In genomic region chr19:32389001-32389871, GRCm38 (mm10) we compare ENCODE assay signal across 8 mouse cellular contexts. TPM values are rescaled to one million over a fixed set of nuclear protein-coding genes. Genes with fewer than 3 reads are reported as not detected.
DNase-seq lines count a peak whose midpoint lies in the region; ATAC-seq lines count a peak whose summit lies in the region.

TSS of gene Sgms1 (minus strand) at chr19:32389714.

- H3K27ac ChIP-seq in hindbrain, embryonic 14.5 days: peak within 1 kb of the TSS; percentile 97

- peak; percentile 82 for DNase-seq in WW6 (ENCODE audit: low read depth, low spot score)
- peak; percentile 94 for DNase-seq in cerebellum, postnatal 36 days
- peak; percentile 92 for DNase-seq in frontal cortex, postnatal 36 days (ENCODE audit: low spot score in 2 of 2)
- peak; percentile 91 for DNase-seq in hindbrain, embryonic 14.5 days (ENCODE audit: low spot score)
- peak; percentile 83 for DNase-seq in left cerebral cortex, adult 11 months (ENCODE audit: low spot score)
- DNase-seq in lung, postnatal 36 days: peak; percentile 90
- DNase-seq in retina, postnatal 1 day: peak; percentile 96
- DNase-seq in thymus, postnatal 4 days: peak; percentile 85

- peak within 1 kb of the TSS; percentile 84 for H3K4me3 ChIP-seq in hindbrain, embryonic 14.5 days (replicated peaks; ENCODE audit: low read length)

- peaks cover 19% of the 10 kb centered on the region for H3K4me1 ChIP-seq in hindbrain, embryonic 14.5 days (replicated peaks; ENCODE audit: control insufficient read depth, insufficient read depth, low read length)

- ATAC-seq in hindbrain, embryonic 14.5 days (ENCODE audit: low FRiP score): peak; percentile 93

- under 1% methylated on average over 66 of the region's 68 CpGs for WGBS in hindbrain, embryonic 14.5 days

- no peaks in the 10 kb centered on the region for H3K9me3 ChIP-seq in hindbrain, embryonic 14.5 days (ENCODE audit: control insufficient read depth, low read length)

- H3K36me3 ChIP-seq in hindbrain, embryonic 14.5 days (replicated peaks; ENCODE audit: control insufficient read depth, insufficient read depth): no peaks in the 10 kb centered on the region

- H3K9ac ChIP-seq in hindbrain, embryonic 14.5 days: peak within 1 kb of the TSS; percentile 82

- no peaks in the 10 kb centered on the region for H3K27me3 ChIP-seq in hindbrain, embryonic 14.5 days (ENCODE audit: control insufficient read depth, insufficient read depth, low read length)

- H3K4me2 ChIP-seq in hindbrain, embryonic 14.5 days (replicated peaks): peak within 1 kb of the TSS; percentile 87

RNA-seq across cellular contexts. Expression of gene Sgms1, which starts in this region (rescaled TPM):
- 18.4 and 19.2 TPM in 2 replicates for polyA plus RNA-seq in hindbrain, embryonic 14.5 days (2014; fragmentation: Nextera tagmentation; extraction: Ambion mirVana)

Comparison
In these comparisons a context has a peak if more than half of its experiments do, and no peak if none do; other contexts are left out.
1. Peak in every context shown above with its lines: DNase-seq, ATAC-seq, H3K4me3 ChIP-seq and H3K27ac ChIP-seq.